Mouse (Mus musculus) liver, embryonic 14.5 days (tissue): ENCODE measurements around the gene Atoh7. TPM values are rescaled to one million over a fixed set of nuclear protein-coding genes. Genes with fewer than 3 reads are reported as not detected.

Experiments used
- ATAC-seq: fragments of 200-750 bp; cut with Nextera tagmentation; 2 replicates; pipeline ENCODE4 v1.8.0; 2017; ENCODE audit warnings: moderate number of reproducible peaks, mild to moderate bottlenecking, moderate library complexity; ENCODE audit not compliant: insufficient read depth
- DNase-seq, 3 experiments: peaks; one replicate each; pipeline ENCODE4 v3.0.0-alpha.2; 2012 to 2013; ENCODE audit warnings: low read depth in 3 of 3, low spot score in 3 of 3
- H3K27ac ChIP-seq: fragments of 300-500 bp; sonication (generic); 2 replicates; pipeline ENCODE4 v1.5.1; 2014; ENCODE audit warnings: moderate library complexity, mild to moderate bottlenecking, control low read depth, inconsistent platforms
- H3K27me3 ChIP-seq: fragments of 300-500 bp; sonication (generic); 2 replicates; pipeline ENCODE4 v1.6.1; 2014; ENCODE audit warnings: mild to moderate bottlenecking, low read length, moderate library complexity; ENCODE audit not compliant: control insufficient read depth, insufficient read depth
- H3K36me3 ChIP-seq: fragments of 300-500 bp; sonication (generic); replicated peaks from 2 replicates; pipeline ENCODE4 v1.6.1; 2014; ENCODE audit warnings: low read depth; ENCODE audit not compliant: control insufficient read depth, insufficient read depth
- H3K4me1 ChIP-seq, 2 experiments: fragments of 200-500 bp in 1 of 2; fragments of 300-500 bp in 1 of 2; sonication (generic) in 1 of 2; replicated peaks; 2 replicates each; pipeline ENCODE4 v1.6.1; 2012 to 2014; ENCODE audit warnings: antibody characterized with exemption in 1 of 2, inconsistent platforms in 1 of 2, low read length in 1 of 2; ENCODE audit not compliant: control insufficient read depth in 2 of 2, insufficient read depth in 2 of 2
- H3K4me2 ChIP-seq: fragments of 300-500 bp; sonication (generic); 2 replicates; pipeline ENCODE4 v1.6.1; 2014; ENCODE audit warnings: low read depth, mild to moderate bottlenecking, control low read depth, moderate library complexity
- H3K4me3 ChIP-seq, 2 experiments: fragments of 200-500 bp in 1 of 2; fragments of 300-500 bp in 1 of 2; sonication (generic) in 1 of 2; 2 replicates each; pipeline ENCODE4 v1.5.1; 2012 to 2014; ENCODE audit warnings: low read depth in 2 of 2, low read length in 2 of 2, mild to moderate bottlenecking in 2 of 2, control low read depth in 1 of 2, inconsistent platforms in 1 of 2, moderate library complexity in 1 of 2; ENCODE audit not compliant: insufficient read depth in 1 of 2
- H3K9ac ChIP-seq: fragments of 300-500 bp; sonication (generic); replicated peaks from 2 replicates; pipeline ENCODE4 v1.6.1; 2014; ENCODE audit warnings: mild to moderate bottlenecking, control low read depth, moderate library complexity
- H3K9me3 ChIP-seq: fragments of 300-500 bp; sonication (generic); 2 replicates; pipeline ENCODE4 v1.6.1; 2016; ENCODE audit warnings: low read length, mixed read lengths; ENCODE audit not compliant: control insufficient read depth
- CTCF ChIP-seq: IDR thresholded peaks from 2 replicates; pipeline ENCODE4 v1.5.1; 2016; ENCODE audit warnings: antibody characterized with exemption, low read depth, control low read depth
- EP300 ChIP-seq: IDR thresholded peaks from 2 replicates; pipeline ENCODE4 v1.6.1; 2016; ENCODE audit warnings: antibody characterized with exemption, low read depth
- WGBS: fragments of 180-500 bp; shearing (Covaris S2); extraction: QIAGEN DNeasy Blood & Tissue Kit; methylation state at CpG from one replicate; pipeline ENCODE4 v1.1.7; 2014; ENCODE audit not compliant: insufficient replicate concordance; 5-methylcytosine and 5-hydroxymethylcytosine counted together
- polyA plus RNA-seq, 2 experiments: library from polyadenylated mRNA; depleted of rRNA in 1 of 2; stranded (reverse) in 1 of 2; unstranded in 1 of 2; fragments of >200 nt; fragmentation: Nextera tagmentation in 1 of 2; extraction: Ambion mirVana in 1 of 2; gene quantifications; 2 replicates each; pipeline versions ENCODE4 v1.2.1 to v1.2.3; 2012 to 2014

Atoh7 gene
- polyA plus RNA-seq, 2 experiments, result 0.02 TPM; not detected in 1

GRCm38 (mm10) chr10:63119916-63120315 lies 20.5 kb downstream of the Atoh7 start:
- DNase-seq, result no peak
- WGBS, result 51% methylated on average over 14 of the region's 14 CpGs
- H3K27ac ChIP-seq, result no peak overlapping the region

DNA sequence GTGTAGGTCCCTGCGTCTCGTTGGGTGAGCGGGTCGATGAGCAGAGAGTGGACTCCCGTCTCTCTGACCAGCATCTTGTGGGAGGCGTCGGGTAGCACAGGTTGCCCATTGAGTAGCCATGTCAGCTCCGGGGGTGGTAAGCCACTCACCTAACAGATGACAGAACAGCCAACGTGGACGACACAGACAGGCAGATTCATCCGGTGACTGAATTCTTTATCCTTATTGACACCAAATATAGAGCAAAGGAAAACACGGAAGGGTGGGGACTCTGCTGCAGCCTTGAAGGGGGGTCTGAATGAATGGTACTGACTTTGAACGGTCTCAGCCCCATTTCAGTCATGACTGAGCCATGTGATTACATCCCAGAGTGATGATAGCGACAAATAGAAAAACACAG lies 22.5 kb downstream of the Atoh7 start:
- no peak for ATAC-seq
- no peak overlapping the region for H3K4me3 ChIP-seq
- no peak for DNase-seq
- H3K9me3 ChIP-seq, result no peaks in the 10 kb centered on the region
- no peak overlapping the region for H3K4me2 ChIP-seq
- H3K27ac ChIP-seq, result no peak overlapping the region
- no peaks in the 10 kb centered on the region for H3K27me3 ChIP-seq
- H3K4me1 ChIP-seq, result no peaks in the 10 kb centered on the region
- 75% methylated on average over 14 of the region's 14 CpGs for WGBS
- H3K9ac ChIP-seq, result no peak overlapping the region
- TF ChIP-seq EP300 (no peak), CTCF (no peak)
- no peaks in the 10 kb centered on the region for H3K36me3 ChIP-seq

More at GRCm38 (mm10) chr10:63119916-63120315, 20.5 kb downstream of the Atoh7 start:
- H3K4me2 ChIP-seq, result no peak overlapping the region
- TF ChIP-seq EP300, result no peak
- no peak for TF ChIP-seq CTCF
- no peak overlapping the region for H3K4me3 ChIP-seq
- H3K9ac ChIP-seq, result no peak overlapping the region
- H3K4me1 ChIP-seq, result no peaks in the 10 kb centered on the region
- no peaks in the 10 kb centered on the region for H3K36me3 ChIP-seq
- H3K9me3 ChIP-seq, result no peaks in the 10 kb centered on the region
- no peak for ATAC-seq
- no peaks in the 10 kb centered on the region for H3K27me3 ChIP-seq

GRCm38 (mm10) chr10:63122516-63122915 lies 23.1 kb downstream of the Atoh7 start:
- no peaks in the 10 kb centered on the region for H3K27me3 ChIP-seq
- H3K4me2 ChIP-seq, result no peak overlapping the region
- ATAC-seq (no peak; the same call in 1 of the 2 replicates), DNase-seq (peak; percentile 7 to 26 (median 18))
- H3K36me3 ChIP-seq, result no peaks in the 10 kb centered on the region
- H3K4me3 ChIP-seq, result no peak overlapping the region
- no peak overlapping the region for H3K27ac ChIP-seq
- 36% methylated on average over 8 of the region's 8 CpGs for WGBS
- H3K9ac ChIP-seq, result no peak overlapping the region
- no peak for TF ChIP-seq CTCF
- no peak for TF ChIP-seq EP300
- H3K9me3 ChIP-seq, result no peaks in the 10 kb centered on the region
- H3K4me1 ChIP-seq, result no peaks in the 10 kb centered on the region

GRCm38 (mm10) chr10:63123141-63123540 lies 23.7 kb downstream of the Atoh7 start:
- H3K9me3 ChIP-seq, result no peaks in the 10 kb centered on the region
- no peak overlapping the region for H3K9ac ChIP-seq
- DNase-seq (no peak), ATAC-seq (no peak)
- H3K27ac ChIP-seq, result no peak overlapping the region
- H3K4me2 ChIP-seq, result no peak overlapping the region
- 58% methylated on average over 8 of the region's 8 CpGs for WGBS
- TF ChIP-seq EP300 (no peak), CTCF (no peak)
- no peaks in the 10 kb centered on the region for H3K36me3 ChIP-seq
- H3K27me3 ChIP-seq, result no peaks in the 10 kb centered on the region
- no peak overlapping the region for H3K4me3 ChIP-seq
- H3K4me1 ChIP-seq, result no peaks in the 10 kb centered on the region

GRCm38 (mm10) chr10:63124016-63124415 lies 24.6 kb downstream of the Atoh7 start:
- no peak for DNase-seq
- WGBS, result 75% methylated on average over 10 of the region's 10 CpGs
- no peak for ATAC-seq
- H3K36me3 ChIP-seq, result no peaks in the 10 kb centered on the region
- no peak overlapping the region for H3K4me3 ChIP-seq
- TF ChIP-seq CTCF, result no peak
- no peak for TF ChIP-seq EP300
- H3K4me1 ChIP-seq, result no peaks in the 10 kb centered on the region
- H3K27me3 ChIP-seq, result no peaks in the 10 kb centered on the region
- no peak overlapping the region for H3K9ac ChIP-seq
- no peak overlapping the region for H3K27ac ChIP-seq
- H3K9me3 ChIP-seq, result no peaks in the 10 kb centered on the region
- H3K4me2 ChIP-seq, result no peak overlapping the region
